Mouse (Mus musculus): ENCODE measurements around the gene Xirp1.

- TF ChIP-seq CTCF (IDR thresholded peaks at IDR 0.05) (no peak), EP300 (IDR thresholded peaks at IDR 0.05) (no peak)
These were observed 26.0 kb upstream of the Xirp1 start for GRCm38 (mm10) chr9:120049407-120049806.
